Mouse (Mus musculus): ENCODE data around the gene Wdfy3. TPM values are rescaled to one million over a fixed set of nuclear protein-coding genes. Genes with fewer than 3 reads are reported as not detected.

Wdfy3 gene
- total RNA-seq, 2 experiments from 2014 or later = 139 to 145 TPM

DNA sequence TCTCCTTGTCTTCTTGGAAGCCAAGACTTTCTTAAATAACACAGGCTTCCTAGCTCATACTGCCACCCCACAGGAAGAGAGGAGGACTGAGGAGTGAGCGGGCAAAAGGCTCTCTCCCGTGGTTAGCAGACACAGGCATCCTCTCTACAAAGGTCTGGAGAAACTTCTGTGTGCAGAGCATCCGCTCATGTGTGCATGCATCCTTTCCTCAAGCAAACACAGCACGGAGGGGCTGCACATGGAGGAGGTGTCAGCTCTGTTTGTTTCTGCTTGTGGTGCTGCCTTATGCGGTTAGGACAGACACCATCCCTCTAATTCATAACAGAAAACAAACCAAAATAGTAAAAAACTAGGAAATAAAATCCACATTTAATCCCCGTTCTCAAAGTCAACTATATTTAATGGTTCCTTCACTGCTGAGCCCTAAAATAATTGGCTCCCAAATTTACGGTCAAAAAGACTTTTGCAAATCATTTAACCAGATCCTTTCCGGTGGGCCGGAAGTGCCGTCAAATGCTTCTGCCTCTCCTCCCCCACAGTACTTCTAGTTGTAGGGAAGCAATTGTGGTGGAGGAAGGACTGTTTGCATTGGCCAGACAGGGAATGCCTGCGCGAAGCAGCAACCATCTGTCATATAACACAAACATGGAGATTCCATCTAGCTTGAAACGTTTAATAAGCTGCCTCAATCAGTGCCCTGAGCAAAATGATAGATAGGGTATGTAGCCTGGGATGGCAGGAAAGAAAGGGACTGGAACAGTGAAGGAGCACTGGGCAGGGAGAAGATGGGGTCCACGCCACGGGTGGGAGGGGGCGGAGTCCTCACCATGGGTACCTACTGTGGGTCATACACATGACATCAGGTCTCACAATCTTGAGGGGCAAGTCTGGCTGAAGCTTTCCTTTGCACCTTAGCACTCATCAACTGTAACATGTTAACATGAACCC, 115.1 kb downstream of the Wdfy3 start:
- no peak for DNase-seq (ENCODE audit: extremely low spot score in 1 of 2, low spot score in 2 of 2)
- H3K4me3 ChIP-seq = no peak overlapping the region
- intact Hi-C loops (cut with DNase I) = no loop called here
- no peak overlapping the region for H3K27ac ChIP-seq
- TF ChIP-seq CTCF (IDR thresholded peaks at IDR 0.05) = no peak

DNA sequence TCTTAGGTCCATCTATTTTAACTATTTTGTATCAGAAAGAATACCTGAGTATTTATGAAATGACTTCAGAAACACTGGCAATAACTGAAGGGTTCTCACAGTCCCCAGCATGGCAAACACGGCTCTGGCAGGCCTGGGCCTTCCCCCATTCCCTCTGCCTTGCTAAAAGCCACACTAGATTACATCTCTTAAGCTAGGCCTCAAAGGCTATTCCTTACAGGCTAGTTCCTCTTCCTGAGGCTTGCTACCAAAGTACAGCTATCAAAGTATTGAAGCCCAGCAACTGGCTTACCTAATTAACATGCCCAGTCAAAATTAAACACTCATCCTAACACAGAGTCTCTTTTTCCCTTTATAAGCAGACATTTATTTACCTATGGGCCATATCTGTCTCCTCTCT, 117.8 kb downstream of the Wdfy3 start:
- no peak overlapping the region for H3K4me3 ChIP-seq
- DNase-seq (ENCODE audit: extremely low spot score in 1 of 2, low spot score in 2 of 2) = no peak
- no peak overlapping the region for H3K27ac ChIP-seq
- TF ChIP-seq CTCF (IDR thresholded peaks at IDR 0.05) = no peak
- intact Hi-C loops (cut with DNase I) = no loop called here

DNA sequence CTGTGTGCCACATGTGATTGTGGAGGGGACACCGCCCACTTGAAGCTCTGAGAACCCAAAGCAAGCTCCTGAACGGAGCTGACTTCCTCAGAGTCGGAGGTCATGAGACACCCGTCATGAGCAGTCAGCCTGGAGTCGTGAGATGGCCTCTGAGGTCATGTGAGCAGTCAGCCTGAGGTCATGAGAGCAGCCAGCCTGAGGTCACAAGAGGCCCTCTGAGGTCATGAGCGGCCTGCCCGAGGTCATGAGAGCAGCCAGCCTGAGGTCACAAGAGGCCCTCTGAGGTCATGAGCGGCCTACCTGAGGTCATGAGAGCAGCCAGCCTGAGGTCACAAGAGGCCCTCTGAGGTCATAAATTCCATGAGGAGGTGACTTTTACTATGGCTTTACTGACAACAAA, 120.4 kb downstream of the Wdfy3 start:
- intact Hi-C loops (cut with DNase I) = no loop called here
- H3K4me3 ChIP-seq = no peak overlapping the region
- TF ChIP-seq CTCF (IDR thresholded peaks at IDR 0.05) = no peak
- DNase-seq (ENCODE audit: extremely low spot score in 1 of 2, low spot score in 2 of 2) = no peak
- H3K27ac ChIP-seq = no peak overlapping the region

DNA sequence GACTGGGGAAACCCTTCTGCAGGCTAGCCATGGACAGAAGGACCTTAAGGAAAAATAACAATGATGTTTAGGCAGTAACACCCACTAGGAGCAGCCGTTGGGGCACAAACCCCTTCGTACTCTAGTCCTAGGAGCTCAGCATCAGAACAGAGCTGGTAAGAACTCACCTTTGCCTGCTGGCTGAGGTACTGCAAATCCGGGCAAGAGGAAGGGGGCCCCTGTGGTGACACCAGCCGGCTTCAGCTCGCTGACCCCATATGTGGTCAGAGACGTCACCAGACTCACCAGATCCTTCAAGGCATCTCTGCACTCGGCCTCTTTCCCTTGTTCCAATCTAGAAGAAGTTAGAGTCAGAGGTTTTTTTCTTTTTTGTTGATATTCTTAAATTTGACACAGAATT, 121.1 kb downstream of the Wdfy3 start:
- Histone ChIP-seq H3K27ac (no peak overlapping the region), H3K4me3 (no peak overlapping the region)
- intact Hi-C loops (cut with DNase I) = no loop called here
- DNase-seq (ENCODE audit: extremely low spot score in 1 of 2, low spot score in 2 of 2) = no peak
- TF ChIP-seq CTCF (IDR thresholded peaks at IDR 0.05) = no peak

DNA sequence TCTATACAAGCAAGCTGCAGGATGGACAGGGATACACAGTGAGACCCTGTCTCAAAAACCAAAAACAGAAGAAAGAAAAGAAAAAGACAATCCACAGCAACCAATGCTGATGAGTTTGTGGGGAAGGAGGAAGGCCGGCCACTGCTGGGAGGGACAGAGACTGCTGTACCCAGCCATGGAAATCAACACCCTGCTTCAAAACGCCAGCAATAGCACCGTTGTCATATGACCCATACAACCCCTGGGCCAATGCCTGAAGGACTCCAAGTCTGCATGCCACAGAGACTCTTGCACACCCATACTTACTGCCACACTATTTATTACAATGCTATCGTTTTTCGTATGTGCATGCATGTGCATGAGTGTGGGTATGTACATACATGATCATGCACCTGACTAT, 124.0 kb downstream of the Wdfy3 start:
- no peak for TF ChIP-seq CTCF (IDR thresholded peaks at IDR 0.05)
- no peak overlapping the region for H3K27ac ChIP-seq
- no peak for DNase-seq (ENCODE audit: extremely low spot score in 1 of 2, low spot score in 2 of 2)
- intact Hi-C loops (cut with DNase I) = no loop called here
- H3K4me3 ChIP-seq = no peak overlapping the region

DNA sequence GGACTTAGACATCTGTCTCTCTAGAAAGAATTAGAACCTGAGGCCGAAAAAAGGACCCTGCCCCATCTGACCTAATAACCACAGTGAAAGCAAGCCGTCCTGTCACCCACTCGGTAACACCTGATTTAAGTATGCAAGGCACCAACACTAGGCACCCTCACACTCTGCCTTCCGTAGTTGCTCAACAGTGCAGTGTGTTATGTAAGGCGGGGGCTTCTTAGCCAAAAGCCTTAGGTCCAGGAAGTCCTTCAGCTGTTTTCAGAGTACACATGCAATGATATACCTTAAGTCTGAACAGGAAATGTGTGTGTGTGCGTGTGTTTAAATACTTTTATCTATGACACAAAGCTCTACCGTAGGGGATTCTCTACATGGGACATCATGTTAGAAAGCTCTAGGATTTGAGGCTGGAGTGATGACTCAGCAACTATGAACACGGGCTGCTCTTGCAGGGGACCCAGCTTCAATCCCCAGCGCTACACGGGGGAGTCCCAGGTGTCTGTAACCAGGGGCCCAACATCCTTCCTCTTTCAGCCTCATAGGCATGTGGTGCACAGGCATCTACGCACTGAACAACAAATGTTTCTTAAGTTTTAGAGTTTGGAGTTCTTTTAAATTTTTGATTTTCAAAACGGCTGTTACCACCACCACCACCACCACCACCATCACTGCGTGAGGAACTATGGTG, 131.7 kb downstream of the Wdfy3 start:
- TF ChIP-seq CTCF (IDR thresholded peaks at IDR 0.05) = no peak
- DNase-seq (ENCODE audit: extremely low spot score in 1 of 2, low spot score in 2 of 2) = no peak
- intact Hi-C loops (cut with DNase I) = loop anchor here (2.0 kb wide), 1 partner anchor 131 kb away; the partner anchor contains the start of gene Wdfy3
- no peak overlapping the region for H3K27ac ChIP-seq
- H3K4me3 ChIP-seq = no peak overlapping the region

DNA sequence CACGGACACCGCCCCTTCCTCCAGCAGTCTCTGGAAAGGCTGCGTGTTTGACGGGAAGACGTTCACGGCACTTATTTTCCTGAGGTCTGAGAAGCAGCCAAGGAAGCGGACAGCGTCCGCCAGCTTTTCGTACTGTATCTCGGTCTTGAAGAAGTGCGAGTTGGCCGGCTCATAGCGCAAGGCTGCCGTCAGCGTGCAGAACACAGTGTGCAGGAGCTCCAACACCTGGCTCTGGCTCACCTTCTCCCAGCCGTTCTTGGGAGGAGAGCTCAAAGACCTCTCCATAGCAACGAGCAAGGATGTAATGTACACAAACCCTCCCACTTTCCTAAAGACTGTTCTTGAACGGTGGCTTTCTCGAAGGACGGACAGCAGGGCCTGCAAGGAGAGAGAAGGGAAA, 132.4 kb downstream of the Wdfy3 start:
- no peak for TF ChIP-seq CTCF (IDR thresholded peaks at IDR 0.05)
- DNase-seq (ENCODE audit: extremely low spot score in 1 of 2, low spot score in 2 of 2) = no peak
- intact Hi-C loops (cut with DNase I) = loop anchor here (2.0 kb wide), 1 partner anchor 131 kb away; the partner anchor contains the start of gene Wdfy3
- H3K4me3 ChIP-seq = no peak overlapping the region
- H3K27ac ChIP-seq = no peak overlapping the region

DNA sequence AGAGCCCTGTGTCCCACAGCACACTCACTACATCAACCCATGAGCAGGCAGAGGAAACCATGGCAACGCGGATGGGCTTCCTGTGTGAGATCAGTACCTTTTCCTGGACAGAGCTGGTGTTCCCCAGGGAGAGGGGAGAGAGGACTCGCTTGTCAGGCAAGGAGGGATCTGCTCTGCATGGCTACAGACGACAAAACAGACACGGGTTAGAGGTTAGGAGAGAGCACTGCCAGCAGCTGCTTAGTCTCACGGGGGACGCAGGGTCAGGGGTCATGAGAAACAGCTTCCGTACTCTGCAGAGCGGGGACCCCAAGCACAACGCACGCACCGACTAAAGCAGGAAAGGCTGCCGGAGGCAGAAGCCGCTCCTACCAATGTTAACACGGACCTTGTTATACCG, 133.8 kb downstream of the Wdfy3 start:
- no peak overlapping the region for H3K4me3 ChIP-seq
- intact Hi-C loops (cut with DNase I) = loop anchor here (2.0 kb wide), 1 partner anchor 133 kb away; the partner anchor contains the start of gene Wdfy3
- no peak overlapping the region for H3K27ac ChIP-seq
- no peak for DNase-seq (ENCODE audit: extremely low spot score in 1 of 2, low spot score in 2 of 2)
- no peak for TF ChIP-seq CTCF (IDR thresholded peaks at IDR 0.05)

DNA sequence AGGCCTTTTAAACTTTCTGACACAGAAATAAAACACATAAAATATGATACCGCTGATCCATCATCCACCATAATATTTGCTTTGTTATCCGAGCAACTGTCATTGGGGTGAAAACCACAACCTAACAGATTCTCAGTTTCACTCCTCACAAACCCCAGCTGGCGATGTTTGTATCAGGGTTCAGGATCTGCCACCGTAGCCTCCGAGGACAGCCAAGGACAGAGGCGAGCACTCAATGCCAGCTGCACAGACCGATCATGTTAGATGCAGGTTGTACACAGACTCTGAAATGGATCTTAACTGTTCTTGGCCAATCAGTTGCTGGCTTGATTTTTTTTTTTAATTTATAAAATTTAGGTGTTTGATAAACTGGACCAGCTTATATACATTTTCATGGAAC, 135.1 kb downstream of the Wdfy3 start:
- DNase-seq (ENCODE audit: extremely low spot score in 1 of 2, low spot score in 2 of 2) = no peak
- intact Hi-C loops (cut with DNase I) = no loop called here
- Histone ChIP-seq H3K27ac (no peak overlapping the region; the same call in 1 of the 2 replicates), H3K4me3 (no peak overlapping the region)
- TF ChIP-seq CTCF (IDR thresholded peaks at IDR 0.05) = no peak

DNA sequence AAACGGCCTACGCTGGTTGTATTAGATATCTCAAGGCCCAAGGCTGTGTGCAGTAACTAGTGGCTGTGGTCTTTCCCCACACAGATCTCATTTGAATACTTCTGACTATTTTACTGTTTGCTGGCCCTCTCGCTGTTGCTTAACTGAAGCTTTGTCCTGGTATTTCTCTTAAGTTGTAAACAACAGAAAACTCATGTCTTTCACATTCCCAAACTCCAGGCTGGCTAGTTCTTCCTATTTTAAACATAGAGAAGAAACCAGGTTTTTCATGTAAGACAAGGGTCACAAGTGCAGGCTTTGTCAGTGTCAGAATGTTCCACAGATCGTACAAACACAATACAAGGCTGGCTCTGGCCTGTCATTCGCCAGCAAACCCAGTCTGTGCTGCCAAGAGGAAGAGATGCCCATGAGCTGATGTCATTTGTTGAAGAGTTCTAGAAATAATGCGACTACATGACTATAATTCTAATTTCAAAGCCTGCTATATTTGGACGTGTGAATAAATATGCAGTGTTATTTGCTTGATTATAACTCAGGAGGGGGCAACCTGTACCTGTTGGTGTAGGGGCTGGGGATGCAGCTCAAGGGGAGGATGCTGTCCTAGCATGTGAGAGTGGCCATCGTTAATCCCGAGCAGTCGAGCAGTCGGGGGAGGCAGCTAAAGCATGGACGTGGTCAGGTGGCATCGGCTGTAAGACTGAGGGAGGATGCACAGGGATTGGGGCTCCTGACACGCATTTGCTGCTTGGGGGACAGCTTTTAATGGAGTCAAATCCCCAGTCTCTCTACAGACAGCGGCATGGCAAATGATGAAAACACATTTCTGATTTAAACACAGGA, 136.5 kb downstream of the Wdfy3 start:
- H3K4me3 ChIP-seq = no peak overlapping the region
- DNase-seq (ENCODE audit: extremely low spot score in 1 of 2, low spot score in 2 of 2) = no peak

DNA sequence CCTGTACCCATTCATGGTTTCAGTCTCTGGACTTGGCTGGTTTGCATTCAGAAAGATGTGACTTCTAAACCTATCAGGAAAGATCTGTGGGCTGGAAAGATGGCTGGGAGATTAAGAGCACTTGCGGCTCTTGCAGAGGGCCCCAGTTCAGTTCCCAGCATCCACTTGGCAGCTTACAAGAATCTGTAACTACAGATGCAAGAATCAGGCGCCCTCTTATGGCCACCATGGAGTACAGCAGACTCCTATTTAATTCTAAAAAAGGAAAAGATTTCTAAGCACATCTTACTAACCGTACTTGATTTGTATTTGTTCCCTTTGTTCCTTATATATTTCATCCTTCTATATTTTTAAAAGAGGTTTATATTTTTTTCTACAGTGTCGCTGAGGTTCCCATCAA, 137.7 kb downstream of the Wdfy3 start:
- Histone ChIP-seq H3K27ac (no peak overlapping the region; the same call in 1 of the 2 replicates), H3K4me3 (no peak overlapping the region)
- intact Hi-C loops (cut with DNase I) = no loop called here
- DNase-seq (ENCODE audit: extremely low spot score in 1 of 2, low spot score in 2 of 2) = no peak
- peak; percentile 55 for TF ChIP-seq CTCF (IDR thresholded peaks at IDR 0.05)

More for the DNA sequence above, 136.5 kb downstream of the Wdfy3 start:
- peak overlapping the region; percentile 73 for H3K27ac ChIP-seq
- no peak for TF ChIP-seq CTCF (IDR thresholded peaks at IDR 0.05)
- intact Hi-C loops (cut with DNase I) = no loop called here

Data from left cerebral cortex, adult 2 months (tissue).